Mouse (Mus musculus) bone marrow macrophage, adult 2 months (primary cell): ENCODE data around the gene Cd47.

ENCODE experiments used
- CTCF ChIP-seq: IDR thresholded peaks from 2 replicates; pipeline ENCODE4 v1.5.1; 2012; ENCODE audit warnings: low read depth, mild to moderate bottlenecking, low read length, moderate library complexity
- POLR2A ChIP-seq: IDR thresholded peaks from 2 replicates; pipeline ENCODE4 v1.6.1; 2012; ENCODE audit warnings: mild to moderate bottlenecking, low read depth, low read length, borderline replicate concordance

DNA sequence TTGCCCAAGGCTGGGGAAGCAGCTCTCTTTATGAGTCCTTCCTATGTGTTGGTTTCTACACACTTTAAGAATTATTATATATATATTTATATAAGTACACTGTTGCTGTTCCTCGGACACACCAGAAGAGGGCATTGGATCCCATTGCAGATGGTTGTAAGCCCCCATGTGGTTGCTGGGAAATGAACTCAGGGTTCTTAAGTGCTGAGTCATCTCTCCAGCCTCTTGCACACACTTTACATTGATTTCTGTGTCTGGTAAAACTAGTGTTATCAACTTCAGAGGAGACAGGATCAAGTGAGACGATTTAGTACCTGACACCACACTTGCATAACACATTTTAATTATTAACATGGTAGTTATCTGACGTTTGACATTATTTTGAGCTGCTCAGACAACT is 146.7 kb downstream of the Cd47 start:
- TF ChIP-seq POLR2A, result no peak
- no peak for TF ChIP-seq CTCF
